Mouse (Mus musculus): ENCODE measurements at regions not wholly inside any gene's neighbourhood (a gene's known extent, or its start where the extent isn't known, plus 50 kb on each side); places are given as distances from the start of the nearest gene placed in this dataset.
"Not testable (repeated sequence)": the region's sequence is repeated elsewhere in the genome, so short reads cannot be mapped to it uniquely, and the experiment has no call there.

DNA sequence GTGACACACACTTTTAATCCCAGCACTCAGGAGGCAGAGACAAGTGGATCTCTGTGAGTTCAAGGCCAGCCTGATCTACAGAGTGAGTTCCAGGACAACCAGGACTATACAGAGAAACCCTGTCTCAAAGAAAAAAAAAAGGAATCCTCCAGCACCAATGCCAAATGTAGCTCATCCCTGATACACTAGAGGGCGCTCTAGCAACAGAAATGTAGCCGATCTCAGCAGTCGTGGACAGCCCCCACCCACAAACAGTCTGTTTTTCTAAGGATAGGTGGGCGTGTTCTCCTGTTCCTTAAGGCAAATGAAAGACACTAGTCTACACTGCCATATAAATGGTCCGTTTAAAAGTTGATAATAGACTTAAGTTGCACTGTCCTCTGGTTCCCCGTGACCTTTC lies 2447.9 kb upstream of the Gm8797 start:
- intact Hi-C loops (cut with DNase I); DNase-seq (ENCODE audit: extremely low spot score in 1 of 2, low spot score in 2 of 2): not testable (repeated sequence)

- no peak for DNase-seq (ENCODE audit: extremely low spot score in 1 of 2, low spot score in 2 of 2)
- intact Hi-C loops (cut with DNase I), result no loop called here
Measured at GRCm38 (mm10) chr3:3308461-3308860, 2442.1 kb upstream of the Gm8797 start.

GRCm38 (mm10) chr3:3308996-3309395 lies 2441.6 kb upstream of the Gm8797 start:
- peak in 1 of 2 experiments; percentile 37 for DNase-seq (ENCODE audit: extremely low spot score in 1 of 2, low spot score in 2 of 2)
- intact Hi-C loops (cut with DNase I), result no loop called here

- intact Hi-C loops (cut with DNase I), result no loop called here
Measured at GRCm38 (mm10) chr3:3310811-3311210, 2439.8 kb upstream of the Gm8797 start.

GRCm38 (mm10) chr3:3349634-3350033 lies 2401.0 kb upstream of the Gm8797 start:
- no peak for DNase-seq (ENCODE audit: extremely low spot score in 1 of 2, low spot score in 2 of 2)
- intact Hi-C loops (cut with DNase I), result no loop called here

More at GRCm38 (mm10) chr3:3310811-3311210, 2439.8 kb upstream of the Gm8797 start:
- peak in 1 of 2 experiments; percentile 4 for DNase-seq (ENCODE audit: extremely low spot score in 1 of 2, low spot score in 2 of 2)

GRCm38 (mm10) chr3:3370859-3371258 lies 2379.7 kb upstream of the Gm8797 start:
- intact Hi-C loops (cut with DNase I); DNase-seq (ENCODE audit: extremely low spot score in 1 of 2, low spot score in 2 of 2): not testable (repeated sequence)

DNA sequence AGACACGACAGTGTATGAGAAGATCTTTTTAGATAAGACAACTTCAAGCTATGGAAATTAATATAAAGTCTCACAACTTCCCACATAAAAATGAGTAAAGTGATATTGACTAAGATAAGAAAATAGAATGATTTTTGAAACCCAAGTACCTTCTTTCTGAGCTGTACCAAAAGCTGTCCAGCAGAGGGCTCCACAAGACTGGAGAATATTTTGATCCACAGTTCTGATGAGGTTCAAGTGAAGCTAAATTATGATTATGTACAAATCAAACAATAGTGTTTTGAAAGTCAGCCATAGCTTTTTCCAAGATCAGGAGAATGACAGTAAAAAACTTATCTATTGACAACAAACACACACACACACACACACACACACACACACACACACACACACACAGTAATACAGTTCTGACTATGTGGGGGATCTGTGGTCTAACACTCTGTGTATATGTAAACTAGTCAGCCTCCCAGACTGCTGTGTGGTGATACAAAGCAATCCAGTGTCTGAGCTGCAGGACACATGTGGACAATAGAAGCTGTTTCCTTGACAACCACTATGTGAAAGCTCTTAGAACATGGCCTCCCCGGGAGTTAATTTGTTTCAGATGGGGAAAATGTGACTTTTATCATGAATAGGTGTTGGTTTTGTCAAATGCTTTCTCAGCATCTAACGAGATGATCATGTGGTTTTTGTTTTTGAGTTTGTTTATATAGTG lies 2362.4 kb upstream of the Gm8797 start:
- peak in 1 of 2 experiments; percentile 0 for DNase-seq (ENCODE audit: extremely low spot score in 1 of 2, low spot score in 2 of 2)
- intact Hi-C loops (cut with DNase I), result no loop called here
